Mouse (Mus musculus) heart, embryonic 15.5 days (tissue): ENCODE data around the gene Olfr520. TPM values are rescaled to one million over a fixed set of nuclear protein-coding genes. Genes with fewer than 3 reads are reported as not detected.

Experiments
- ATAC-seq: fragments of 200-750 bp; cut with Nextera tagmentation; replicated peaks from 2 replicates; pipeline ENCODE4 v1.8.0; 2017; ENCODE audit warnings: low read depth, moderate TSS enrichment; ENCODE audit not compliant: insufficient number of reproducible peaks, insufficient read depth, low FRiP score
- H3K27ac ChIP-seq: fragments of 300-500 bp; sonication (generic); 2 replicates; pipeline ENCODE4 v1.5.1; 2015; ENCODE audit warnings: mild to moderate bottlenecking, inconsistent platforms
- H3K27me3 ChIP-seq: fragments of 300-500 bp; sonication (generic); 2 replicates; pipeline ENCODE4 v1.6.1; 2015; ENCODE audit warnings: inconsistent platforms
- H3K36me3 ChIP-seq: fragments of 300-500 bp; sonication (generic); 2 replicates; pipeline ENCODE4 v1.6.1; 2015; ENCODE audit warnings: mild to moderate bottlenecking, inconsistent platforms
- H3K4me1 ChIP-seq: fragments of 300-500 bp; sonication (generic); replicated peaks from 2 replicates; pipeline ENCODE4 v1.6.1; 2015; ENCODE audit warnings: inconsistent platforms
- H3K4me2 ChIP-seq: fragments of 300-500 bp; sonication (generic); 2 replicates; pipeline ENCODE4 v1.6.1; 2015; ENCODE audit warnings: inconsistent platforms, mild to moderate bottlenecking, moderate library complexity
- H3K4me3 ChIP-seq: fragments of 300-500 bp; sonication (generic); 2 replicates; pipeline ENCODE4 v1.5.1; 2015; ENCODE audit warnings: mild to moderate bottlenecking, inconsistent platforms
- H3K9ac ChIP-seq: fragments of 300-500 bp; sonication (generic); 2 replicates; pipeline ENCODE4 v1.6.1; 2015; ENCODE audit warnings: mild to moderate bottlenecking, inconsistent platforms
- H3K9me3 ChIP-seq: fragments of 300-500 bp; sonication (generic); replicated peaks from 2 replicates; pipeline ENCODE4 v1.6.1; 2016; ENCODE audit warnings: inconsistent platforms
- WGBS: fragments of 180-500 bp; shearing (Covaris S2); methylation state at CpG from one replicate; pipeline ENCODE4 v1.1.7; 2015; ENCODE audit warnings: mixed read lengths; 5-methylcytosine and 5-hydroxymethylcytosine counted together
- polyA plus RNA-seq: library from polyadenylated mRNA; unstranded; fragments of >200 nt; fragmentation: Nextera tagmentation; extraction: Ambion mirVana; gene quantifications from 2 replicates; pipeline ENCODE4 v1.2.1, GENCODE M21; 2015

Olfr520 gene
- polyA plus RNA-seq, 1 experiment from 2014 or later: not detected

GRCm38 (mm10) chr7:99699709-99700151 lies 30.3 kb upstream of the Olfr520 start:
- H3K9ac ChIP-seq: no peak overlapping the region
- H3K4me3 ChIP-seq: no peak overlapping the region
- H3K27me3 ChIP-seq: peaks cover 5% of the 10 kb centered on the region; the same call in 1 of the 2 replicates
- ATAC-seq: no peak
- peaks cover 7% of the 10 kb centered on the region; the same call in 1 of the 2 replicates for H3K4me1 ChIP-seq
- WGBS: 55% methylated on average over 3 of the region's 3 CpGs
- peak overlapping the region; percentile 45 for H3K27ac ChIP-seq
- H3K9me3 ChIP-seq: no peaks in the 10 kb centered on the region
- no peaks in the 10 kb centered on the region for H3K36me3 ChIP-seq
- H3K4me2 ChIP-seq: no peak overlapping the region

- Histone ChIP-seq H3K36me3 (no peaks in the 10 kb centered on the region), H3K9me3 (no peaks in the 10 kb centered on the region), H3K4me2 (no peak overlapping the region), H3K9ac (no peak overlapping the region), H3K4me1 (peaks cover 7% of the 10 kb centered on the region; the same call in 1 of the 2 replicates), H3K4me3 (no peak overlapping the region), H3K27me3 (peaks cover 5% of the 10 kb centered on the region; the same call in 1 of the 2 replicates), H3K27ac (no peak overlapping the region)
- 70% methylated on average over 4 of the region's 4 CpGs for WGBS
- ATAC-seq: no peak
These were observed 29.4 kb upstream of the Olfr520 start for GRCm38 (mm10) chr7:99700641-99701040.

GRCm38 (mm10) chr7:99702201-99702600 lies 27.9 kb upstream of the Olfr520 start:
- no peak overlapping the region for H3K4me3 ChIP-seq
- no peak for ATAC-seq
- no peak overlapping the region for H3K27ac ChIP-seq
- peaks cover 15% of the 10 kb centered on the region for H3K4me1 ChIP-seq
- no peak overlapping the region for H3K4me2 ChIP-seq
- H3K9me3 ChIP-seq: no peaks in the 10 kb centered on the region
- 24% methylated on average over 6 of the region's 6 CpGs for WGBS
- no peaks in the 10 kb centered on the region for H3K36me3 ChIP-seq
- H3K27me3 ChIP-seq: peaks cover 5% of the 10 kb centered on the region; the same call in 1 of the 2 replicates
- H3K9ac ChIP-seq: no peak overlapping the region

- no peak for ATAC-seq
- peaks cover 15% of the 10 kb centered on the region for H3K27me3 ChIP-seq
- H3K36me3 ChIP-seq: no peaks in the 10 kb centered on the region
- H3K9me3 ChIP-seq: no peaks in the 10 kb centered on the region
- H3K4me2 ChIP-seq: no peak overlapping the region
- H3K4me1 ChIP-seq: peaks cover 21% of the 10 kb centered on the region
- no peak overlapping the region for H3K27ac ChIP-seq
- H3K9ac ChIP-seq: no peak overlapping the region
- no peak overlapping the region for H3K4me3 ChIP-seq
- WGBS: 87% methylated on average over 3 of the region's 3 CpGs
These were observed 25.1 kb upstream of the Olfr520 start for GRCm38 (mm10) chr7:99704736-99705519.

- Histone ChIP-seq H3K4me3 (no peak overlapping the region), H3K9me3 (no peaks in the 10 kb centered on the region), H3K4me2 (peak overlapping the region; percentile 10), H3K9ac (0 out of 2 replicates have a peak overlapping the region, but pooled peaks have one; percentile 1), H3K27ac (peak overlapping the region; percentile 52), H3K4me1 (peaks cover 21% of the 10 kb centered on the region), H3K27me3 (peaks cover 13% of the 10 kb centered on the region), H3K36me3 (no peaks in the 10 kb centered on the region)
- WGBS: 43% methylated on average over 4 of the region's 4 CpGs
- 0 out of 2 replicates have a peak, but pooled peaks have one; percentile 26 for ATAC-seq
These were observed 23.6 kb upstream of the Olfr520 start for GRCm38 (mm10) chr7:99706341-99707037.

GRCm38 (mm10) chr7:99707038-99707595 lies 23.0 kb upstream of the Olfr520 start:
- 36% methylated on average over 4 of the region's 4 CpGs for WGBS
- no peaks in the 10 kb centered on the region for H3K36me3 ChIP-seq

GRCm38 (mm10) chr7:99707671-99708070 lies 22.4 kb upstream of the Olfr520 start:
- Histone ChIP-seq H3K4me3 (no peak overlapping the region), H3K27ac (peak overlapping the region; percentile 52; the same call in 1 of the 2 replicates), H3K36me3 (no peaks in the 10 kb centered on the region), H3K9ac (no peak overlapping the region), H3K9me3 (no peaks in the 10 kb centered on the region), H3K4me2 (no peak overlapping the region), H3K4me1 (peaks cover 17% of the 10 kb centered on the region), H3K27me3 (peaks cover 13% of the 10 kb centered on the region)
- no peak for ATAC-seq
- 59% methylated on average over 6 of the region's 6 CpGs for WGBS

More at GRCm38 (mm10) chr7:99707038-99707595, 23.0 kb upstream of the Olfr520 start:
- peaks cover 13% of the 10 kb centered on the region for H3K27me3 ChIP-seq
- H3K4me3 ChIP-seq: no peak overlapping the region
- H3K4me1 ChIP-seq: peaks cover 21% of the 10 kb centered on the region
- H3K9ac ChIP-seq: no peak overlapping the region
- H3K4me2 ChIP-seq: no peak overlapping the region
- ATAC-seq: no peak
- H3K9me3 ChIP-seq: no peaks in the 10 kb centered on the region
- peak overlapping the region; percentile 52 for H3K27ac ChIP-seq

GRCm38 (mm10) chr7:99708301-99708721 lies 21.8 kb upstream of the Olfr520 start:
- peaks cover 13% of the 10 kb centered on the region for H3K27me3 ChIP-seq
- H3K4me3 ChIP-seq: no peak overlapping the region
- H3K4me1 ChIP-seq: peaks cover 14% of the 10 kb centered on the region
- no peak overlapping the region for H3K27ac ChIP-seq
- H3K9me3 ChIP-seq: no peaks in the 10 kb centered on the region
- H3K9ac ChIP-seq: no peak overlapping the region
- H3K4me2 ChIP-seq: no peak overlapping the region
- no peak for ATAC-seq
- H3K36me3 ChIP-seq: no peaks in the 10 kb centered on the region
- 67% methylated on average over 8 of the region's 8 CpGs for WGBS

- Histone ChIP-seq H3K36me3 (no peaks in the 10 kb centered on the region), H3K4me3 (no peak overlapping the region), H3K9me3 (no peaks in the 10 kb centered on the region), H3K27me3 (peaks cover 13% of the 10 kb centered on the region), H3K9ac (no peak overlapping the region), H3K27ac (no peak overlapping the region), H3K4me1 (peaks cover 14% of the 10 kb centered on the region), H3K4me2 (no peak overlapping the region)
- no peak for ATAC-seq
- 57% methylated on average over 5 of the region's 5 CpGs for WGBS
These were observed 21.3 kb upstream of the Olfr520 start for GRCm38 (mm10) chr7:99708750-99709149.

GRCm38 (mm10) chr7:99709992-99710391 lies 20.1 kb upstream of the Olfr520 start:
- Histone ChIP-seq H3K4me3 (no peak overlapping the region), H3K9ac (no peak overlapping the region), H3K36me3 (no peaks in the 10 kb centered on the region), H3K4me2 (no peak overlapping the region), H3K9me3 (no peaks in the 10 kb centered on the region), H3K27me3 (peaks cover 13% of the 10 kb centered on the region), H3K4me1 (peaks cover 14% of the 10 kb centered on the region), H3K27ac (no peak overlapping the region)
- ATAC-seq: no peak
- 53% methylated on average over 7 of the region's 7 CpGs for WGBS

- H3K27ac ChIP-seq: no peak overlapping the region
- peaks cover 14% of the 10 kb centered on the region for H3K4me1 ChIP-seq
- no peaks in the 10 kb centered on the region for H3K9me3 ChIP-seq
- WGBS: 15% methylated on average over 1 of the region's 1 CpGs
- no peak for ATAC-seq
- H3K4me2 ChIP-seq: no peak overlapping the region
- peaks cover 13% of the 10 kb centered on the region for H3K27me3 ChIP-seq
- H3K9ac ChIP-seq: no peak overlapping the region
- H3K36me3 ChIP-seq: no peaks in the 10 kb centered on the region
- H3K4me3 ChIP-seq: no peak overlapping the region
These were observed 19.6 kb upstream of the Olfr520 start for GRCm38 (mm10) chr7:99710476-99710875.
